Mouse (Mus musculus) frontal cortex, postnatal 36 days (tissue): ENCODE data around the gene Sft2d2.

Experiments
- DNase-seq, 2 experiments: peaks; one replicate each; pipeline ENCODE4 v3.0.0; 2022; ENCODE audit warnings: low spot score in 2 of 2

Gene Sft2d2

GRCm38 (mm10) chr1:165190571-165191273, 3.5 kb downstream of the Sft2d2 start:
- DNase-seq, result no peak

GRCm38 (mm10) chr1:165190068-165190467, 4.2 kb downstream of the Sft2d2 start:
- no peak for DNase-seq

- DNase-seq, result no peak
These were observed 5.2 kb downstream of the Sft2d2 start for GRCm38 (mm10) chr1:165188806-165189580.

GRCm38 (mm10) chr1:165187357-165187756, 6.9 kb downstream of the Sft2d2 start:
- DNase-seq, result no peak

- no peak for DNase-seq
These were observed 7.7 kb downstream of the Sft2d2 start for GRCm38 (mm10) chr1:165186491-165186890.

- DNase-seq, result no peak
These were observed 9.1 kb downstream of the Sft2d2 start for GRCm38 (mm10) chr1:165185116-165185515.

GRCm38 (mm10) chr1:165184178-165184577, 10.1 kb downstream of the Sft2d2 start:
- no peak for DNase-seq

GRCm38 (mm10) chr1:165183400-165183799, 10.8 kb downstream of the Sft2d2 start:
- DNase-seq, result no peak

- no peak for DNase-seq
These were observed 14.9 kb downstream of the Sft2d2 start for GRCm38 (mm10) chr1:165179321-165179720.

GRCm38 (mm10) chr1:165178075-165178474, 16.2 kb downstream of the Sft2d2 start:
- no peak for DNase-seq

GRCm38 (mm10) chr1:165174059-165174616, 20.1 kb downstream of the Sft2d2 start:
- DNase-seq, result no peak

- DNase-seq, result no peak
These were observed 23.0 kb downstream of the Sft2d2 start for GRCm38 (mm10) chr1:165171277-165171676.

- DNase-seq, result no peak
These were observed 24.1 kb downstream of the Sft2d2 start for GRCm38 (mm10) chr1:165170157-165170556.

- DNase-seq, result no peak
These were observed 24.8 kb downstream of the Sft2d2 start for GRCm38 (mm10) chr1:165169462-165169861.

GRCm38 (mm10) chr1:165164920-165165319, 29.3 kb downstream of the Sft2d2 start:
- no peak for DNase-seq

- no peak for DNase-seq
These were observed 33.4 kb downstream of the Sft2d2 start, which contains the start of gene Tbx19 for GRCm38 (mm10) chr1:165160723-165161405. Gene Tbx19 (minus strand): TSS chr1:165160773.

- DNase-seq, result no peak
These were observed 35.4 kb downstream of the Sft2d2 start for GRCm38 (mm10) chr1:165158841-165159240.

GRCm38 (mm10) chr1:165154162-165154561, 40.1 kb downstream of the Sft2d2 start:
- no peak for DNase-seq

GRCm38 (mm10) chr1:165151216-165151615, 43.0 kb downstream of the Sft2d2 start:
- no peak for DNase-seq

- DNase-seq, result no peak
These were observed 51.8 kb downstream of the Sft2d2 start for GRCm38 (mm10) chr1:165142343-165142916.

GRCm38 (mm10) chr1:165140227-165140626, 54.0 kb downstream of the Sft2d2 start:
- DNase-seq, result no peak

- DNase-seq, result no peak
These were observed 60.4 kb downstream of the Sft2d2 start for GRCm38 (mm10) chr1:165133858-165134257.
